Mouse (Mus musculus) neural tube, embryonic 11.5 days (tissue): ENCODE data around the gene Olfr706. TPM values are rescaled to one million over a fixed set of nuclear protein-coding genes. Genes with fewer than 3 reads are reported as not detected.

Experiments
- polyA plus RNA-seq: library from polyadenylated mRNA; unstranded; fragments of >200 nt; fragmentation: Nextera tagmentation; extraction: Ambion mirVana; gene quantifications from 2 replicates; pipeline ENCODE4 v1.2.1, GENCODE M21; 2014

The Olfr706 gene
- polyA plus RNA-seq, 1 experiment from 2014 or later: not detected

Other genes with a start within 250 kb of the Olfr706 start
- gene Olfr693, start 207.6 kb downstream of the Olfr706 start, polyA plus RNA-seq: not detected in 2 replicates
- not detected in 2 replicates for gene Olfr694, start 196.3 kb downstream of the Olfr706 start, polyA plus RNA-seq
- not detected in 2 replicates for gene Olfr695, start 171.8 kb downstream of the Olfr706 start, polyA plus RNA-seq
- gene Olfr697, start 145.7 kb downstream of the Olfr706 start, polyA plus RNA-seq: not detected in 2 replicates
- gene Olfr698, start 132.8 kb downstream of the Olfr706 start, polyA plus RNA-seq: not detected in 2 replicates
- not detected in 2 replicates for gene Olfr699, start 95.0 kb downstream of the Olfr706 start, polyA plus RNA-seq
- gene Olfr700, start 79.3 kb downstream of the Olfr706 start, polyA plus RNA-seq: not detected in 2 replicates
- gene Olfr701, start 74.0 kb downstream of the Olfr706 start, polyA plus RNA-seq: not detected in 2 replicates
- gene Olfr702, start 54.3 kb downstream of the Olfr706 start, polyA plus RNA-seq: not detected in 2 replicates
- not detected in 2 replicates for gene Olfr703, start 44.8 kb downstream of the Olfr706 start, polyA plus RNA-seq
- gene Olfr704, start 25.0 kb downstream of the Olfr706 start, polyA plus RNA-seq: not detected in 2 replicates
- not detected in 2 replicates for gene Olfr705, start 11.3 kb downstream of the Olfr706 start, polyA plus RNA-seq
- gene Olfr707, start 13.1 kb upstream of the Olfr706 start, polyA plus RNA-seq: not detected in 2 replicates
- not detected in 2 replicates for gene Olfr1532-ps1, start 19.8 kb upstream of the Olfr706 start, polyA plus RNA-seq
- gene Olfr709-ps1, start 44.1 kb upstream of the Olfr706 start, polyA plus RNA-seq: not detected in 2 replicates
- not detected in 2 replicates for gene Olfr710, start 60.1 kb upstream of the Olfr706 start, polyA plus RNA-seq
- not detected in 2 replicates for gene Olfr6, start 75.8 kb upstream of the Olfr706 start, polyA plus RNA-seq
- not detected in 2 replicates for gene Olfr711, start 87.3 kb upstream of the Olfr706 start, polyA plus RNA-seq
- not detected in 2 replicates for gene Olfr2, start 117.9 kb upstream of the Olfr706 start, polyA plus RNA-seq
- not detected in 2 replicates for gene Olfr713, start 143.0 kb upstream of the Olfr706 start, polyA plus RNA-seq
- not detected in 2 replicates for gene Olfr714, start 182.8 kb upstream of the Olfr706 start, polyA plus RNA-seq
- gene Olfr17, start 205.1 kb upstream of the Olfr706 start, polyA plus RNA-seq: not detected in 2 replicates
- not detected in 2 replicates for gene Olfr715b, start 222.2 kb upstream of the Olfr706 start, polyA plus RNA-seq
- gene Olfr715, start 242.9 kb upstream of the Olfr706 start, polyA plus RNA-seq: not detected in 2 replicates